Mouse (Mus musculus): ENCODE measurements around the gene Chil4. TPM values are rescaled to one million over a fixed set of nuclear protein-coding genes. Genes with fewer than 3 reads are reported as not detected.
"Not testable (repeated sequence)": the region's sequence is repeated elsewhere in the genome, so short reads cannot be mapped to it uniquely, and the experiment has no call there.

The Chil4 gene
- total RNA-seq, 2 experiments from 2014 or later, result not detected

- no peak for TF ChIP-seq CTCF (conservative IDR thresholded peaks at IDR 0.05)
- H3K4me3 ChIP-seq, result no peak overlapping the region
- DNase-seq (ENCODE audit: low spot score in 2 of 2), result no peak
- H3K27ac ChIP-seq, result no peak overlapping the region
Observed at GRCm38 (mm10) chr3:106196276-106196675, 23.0 kb downstream of the Chil4 start.

GRCm38 (mm10) chr3:106195486-106195885 is 23.8 kb downstream of the Chil4 start:
- no peak overlapping the region for H3K4me3 ChIP-seq
- H3K27ac ChIP-seq, result no peak overlapping the region
- DNase-seq (ENCODE audit: low spot score in 2 of 2), result no peak
- no peak for TF ChIP-seq CTCF (conservative IDR thresholded peaks at IDR 0.05)

GRCm38 (mm10) chr3:106187991-106188390 is 31.3 kb downstream of the Chil4 start:
- TF ChIP-seq CTCF (conservative IDR thresholded peaks at IDR 0.05), result no peak
- no peak for DNase-seq (ENCODE audit: low spot score in 2 of 2)
- Histone ChIP-seq H3K27ac (no peak overlapping the region), H3K4me3 (no peak overlapping the region)

GRCm38 (mm10) chr3:106177509-106178189 is 41.7 kb downstream of the Chil4 start:
- DNase-seq (ENCODE audit: low spot score in 2 of 2), result no peak
- TF ChIP-seq CTCF (conservative IDR thresholded peaks at IDR 0.05), result no peak
- Histone ChIP-seq H3K4me3 (no peak overlapping the region), H3K27ac (no peak overlapping the region)

GRCm38 (mm10) chr3:106174971-106175370 is 44.3 kb downstream of the Chil4 start:
- not testable (repeated sequence) for H3K4me3 ChIP-seq

GRCm38 (mm10) chr3:106172506-106172905 is 46.8 kb downstream of the Chil4 start:
- H3K4me3 ChIP-seq; DNase-seq (ENCODE audit: low spot score in 2 of 2): not testable (repeated sequence)

More at GRCm38 (mm10) chr3:106174971-106175370, 44.3 kb downstream of the Chil4 start:
- H3K27ac ChIP-seq; DNase-seq (ENCODE audit: low spot score in 2 of 2): not testable (repeated sequence)

GRCm38 (mm10) chr3:106171135-106171731 is 48.1 kb downstream of the Chil4 start:
- no peak for TF ChIP-seq CTCF (conservative IDR thresholded peaks at IDR 0.05)
- no peak overlapping the region for H3K27ac ChIP-seq

More at GRCm38 (mm10) chr3:106172506-106172905, 46.8 kb downstream of the Chil4 start:
- H3K27ac ChIP-seq, result not testable (repeated sequence)

GRCm38 (mm10) chr3:106170522-106171053 is 48.7 kb downstream of the Chil4 start:
- DNase-seq (ENCODE audit: low spot score in 2 of 2), result no peak
- Histone ChIP-seq H3K4me3 (no peak overlapping the region), H3K27ac (no peak overlapping the region)
- no peak for TF ChIP-seq CTCF (conservative IDR thresholded peaks at IDR 0.05)

More at GRCm38 (mm10) chr3:106171135-106171731, 48.1 kb downstream of the Chil4 start:
- DNase-seq (ENCODE audit: low spot score in 2 of 2), result no peak
- H3K4me3 ChIP-seq, result no peak overlapping the region

- Histone ChIP-seq H3K4me3 (no peak within 1 kb of the TSS), H3K27ac (no peak within 1 kb of the TSS)
- DNase-seq (ENCODE audit: low spot score in 2 of 2), result no peak
- TF ChIP-seq CTCF (conservative IDR thresholded peaks at IDR 0.05), result no peak
Observed at GRCm38 (mm10) chr3:106167464-106167863, 51.8 kb downstream of the Chil4 start, which contains the start of gene Chil3. Gene Chil3 (minus strand): TSS chr3:106167564.

GRCm38 (mm10) chr3:106154413-106154812 is 64.9 kb downstream of the Chil4 start:
- DNase-seq (ENCODE audit: low spot score in 2 of 2), result no peak
- no peak for TF ChIP-seq CTCF (conservative IDR thresholded peaks at IDR 0.05)
- H3K27ac ChIP-seq, result no peak overlapping the region
- no peak overlapping the region for H3K4me3 ChIP-seq

Other genes with a start within 250 kb of the Chil4 start
- 1 to 10 TPM; 2.4 to 3.7 TPM for gene Ovgp1, start 245.8 kb downstream of the Chil4 start, total RNA-seq (2021)
- gene Pifo, start 204.9 kb downstream of the Chil4 start, total RNA-seq (2021), result under 1 TPM in 1 of 2 experiments, not detected in 1; 0.72 TPM
- gene Chil5, start 186.7 kb downstream of the Chil4 start, total RNA-seq (2021), result not detected
- under 1 TPM; 0.42 to 0.87 TPM for gene Chia1, start 106.3 kb downstream of the Chil4 start, total RNA-seq (2021)
- gene Chil3, start 51.9 kb downstream of the Chil4 start, total RNA-seq (2021), result not detected
- not detected for gene Chil6, start 186.7 kb upstream of the Chil4 start, total RNA-seq (2021)

All from layer of hippocampus, adult 2 months (tissue).